Mouse (Mus musculus) layer of hippocampus, postnatal 36 days (tissue): Measurements from ENCODE around the gene Gm21739. TPM values are rescaled to one million over a fixed set of nuclear protein-coding genes. Genes with fewer than 3 reads are reported as not detected.
"Not testable (repeated sequence)": the region's sequence is repeated elsewhere in the genome, so short reads cannot be mapped to it uniquely, and the experiment has no call there.

Experiments
- DNase-seq, 2 experiments: peaks; one replicate each; pipeline ENCODE4 v3.0.0; 2022
- total RNA-seq, 2 experiments: library from RNA; stranded (reverse); gene quantifications; 2 replicates each; pipeline ENCODE4 v1.2.3; 2021

Gm21739 gene
- not detected for total RNA-seq

GRCm38 (mm10) chrY:44264344-44264743, at the start of gene Gm21739:
Gene Gm21739 (minus strand): TSS chrY:44264444.
- DNase-seq: not testable (repeated sequence)
